Comparison of ENCODE assay signal across 18 mouse cellular contexts in the genomic region with DNA sequence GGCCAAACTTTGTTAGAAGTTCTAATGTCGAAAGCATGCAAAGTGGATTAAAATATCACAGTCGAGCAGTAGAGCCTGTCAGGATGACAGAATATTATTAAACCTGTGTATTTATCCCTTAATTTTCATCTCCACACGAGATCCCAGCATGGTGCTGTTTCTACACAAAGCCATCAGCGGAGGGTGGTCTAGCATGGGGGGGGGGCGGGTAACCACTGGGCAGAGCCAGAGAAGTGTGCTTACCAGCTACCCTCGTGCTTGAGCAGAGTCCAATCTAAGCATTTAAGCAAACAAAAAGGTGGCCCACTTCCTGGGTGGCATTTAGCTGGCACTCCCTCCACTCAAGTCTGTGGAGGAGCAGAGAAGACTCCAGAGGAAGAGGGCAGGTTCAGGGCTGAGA.
DNase-seq lines count a peak whose midpoint lies in the region; ATAC-seq and TF ChIP-seq lines count a peak whose summit lies in the region.
"Had no signal": no experiment of that assay in that cellular context is flagged by ENCODE, and none has a peak within 500 bp of the region (broad histone marks: within the 10 kb centered on the region; RNA-seq: fewer than 3 reads in every experiment).

No protein-coding gene starts in this region.

- no peak for TF ChIP-seq CTCF in kidney, adult 2 months (conservative IDR thresholded peaks at IDR 0.05; ENCODE audit: insufficient read depth, insufficient read length, low read depth, low read length)
- TF ChIP-seq CTCF in hindbrain, postnatal 0 days (IDR thresholded peaks at IDR 0.05; ENCODE audit: low read depth): no peak

- no peaks in the 10 kb centered on the region for H3K36me3 ChIP-seq in kidney, adult 2 months (ENCODE audit: control insufficient read depth, insufficient read depth, low read length)
- no peaks in the 10 kb centered on the region for H3K36me3 ChIP-seq in kidney, embryonic 16.5 days (ENCODE audit: insufficient read depth, low read length)
- no peaks in the 10 kb centered on the region for H3K36me3 ChIP-seq in forebrain, embryonic 14.5 days (ENCODE audit: control insufficient read depth, insufficient read depth, low read length)
- H3K36me3 ChIP-seq in hindbrain, postnatal 0 days (ENCODE audit: insufficient read depth, low read length): no peaks in the 10 kb centered on the region
- H3K36me3 ChIP-seq in neural tube, embryonic 14.5 days (ENCODE audit: control insufficient read depth, insufficient read depth, low read length): no peaks in the 10 kb centered on the region
- no peaks in the 10 kb centered on the region for H3K36me3 ChIP-seq in heart, embryonic 12.5 days
- H3K36me3 ChIP-seq: heart, embryonic 13.5 days; kidney, embryonic 15.5 days; limb, embryonic 13.5 days; liver, embryonic 13.5 days had no signal

- no peak for ATAC-seq in kidney, embryonic 16.5 days (ENCODE audit: low FRiP score, low TSS enrichment)
- 0 out of 2 replicates have a peak, but pooled peaks have one; percentile 52 for ATAC-seq in forebrain, embryonic 14.5 days
- no peak for ATAC-seq in hindbrain, postnatal 0 days
- peak; percentile 62; the same call in 1 of the 2 replicates for ATAC-seq in neural tube, embryonic 14.5 days (ENCODE audit: low read depth)
- no peak for ATAC-seq in heart, embryonic 12.5 days (ENCODE audit: insufficient number of reproducible peaks, low FRiP score)

- TF ChIP-seq POLR2A in kidney, adult 2 months (IDR thresholded peaks at IDR 0.05; ENCODE audit: low read depth, low read length): no peak

- DNase-seq in kidney, adult 2 months: peak; percentile 35
- DNase-seq in forebrain, embryonic 14.5 days (ENCODE audit: low spot score): peak; percentile 13
- no peak for DNase-seq in hindbrain, postnatal 0 days (ENCODE audit: low spot score)
- DNase-seq in cerebellum, adult 9-11 months: no peak
- no peak for DNase-seq in cerebellum, postnatal 25 days
- DNase-seq: adrenal gland, adult 2 months; B cell, adult 2 months; liver, embryonic 13.5 days; lung, embryonic 14.5 days; lung, postnatal 36 days; right cerebral cortex, adult 18-20 months; thymus, postnatal 25 days had no signal

- H3K4me2 ChIP-seq in kidney, embryonic 16.5 days (replicated peaks; ENCODE audit: low read depth, low read length): no peak overlapping the region
- no peak overlapping the region for H3K4me2 ChIP-seq in forebrain, embryonic 14.5 days (ENCODE audit: low read length)
- H3K4me2 ChIP-seq in hindbrain, postnatal 0 days (ENCODE audit: low read depth, low read length): peak overlapping the region; percentile 37
- H3K4me2 ChIP-seq in neural tube, embryonic 14.5 days (ENCODE audit: low read depth, low read length): no peak overlapping the region
- H3K4me2 ChIP-seq in heart, embryonic 12.5 days: no peak overlapping the region
- H3K4me2 ChIP-seq: heart, embryonic 13.5 days; limb, embryonic 13.5 days; liver, embryonic 13.5 days; lung, embryonic 14.5 days had no signal

- peaks cover 30% of the 10 kb centered on the region for H3K4me1 ChIP-seq in kidney, adult 2 months (ENCODE audit: control insufficient read depth, insufficient read depth, low read length)
- H3K4me1 ChIP-seq in kidney, embryonic 16.5 days (ENCODE audit: insufficient read depth, low read length): peaks cover 18% of the 10 kb centered on the region; the same call in 1 of the 2 replicates
- 0 out of 2 replicates have a peak, but pooled peaks cover 4% of the 10 kb centered on the region for H3K4me1 ChIP-seq in forebrain, embryonic 14.5 days (ENCODE audit: control insufficient read depth, insufficient read depth, low read length)
- H3K4me1 ChIP-seq in hindbrain, postnatal 0 days (ENCODE audit: insufficient read depth, low read length): peaks cover 7% of the 10 kb centered on the region; the same call in 1 of the 2 replicates
- H3K4me1 ChIP-seq in neural tube, embryonic 14.5 days (ENCODE audit: control insufficient read depth, insufficient read depth, low read length): no peaks in the 10 kb centered on the region
- no peaks in the 10 kb centered on the region for H3K4me1 ChIP-seq in heart, embryonic 12.5 days (replicated peaks)
- H3K4me1 ChIP-seq: heart, embryonic 13.5 days; limb, embryonic 13.5 days; liver, embryonic 13.5 days had no signal

- H3K4me3 ChIP-seq in kidney, adult 2 months (ENCODE audit: insufficient read depth, low read depth, low read length): no peak overlapping the region
- no peak overlapping the region for H3K4me3 ChIP-seq in kidney, embryonic 16.5 days (ENCODE audit: low read length)
- H3K4me3 ChIP-seq in forebrain, embryonic 14.5 days (ENCODE audit: low read depth, low read length): no peak overlapping the region
- no peak overlapping the region for H3K4me3 ChIP-seq in hindbrain, postnatal 0 days (ENCODE audit: low read length)
- H3K4me3 ChIP-seq in neural tube, embryonic 14.5 days (ENCODE audit: low read depth, low read length): no peak overlapping the region
- H3K4me3 ChIP-seq in heart, embryonic 12.5 days: no peak overlapping the region
- H3K4me3 ChIP-seq: heart, embryonic 13.5 days; kidney, embryonic 15.5 days; limb, embryonic 13.5 days; liver, embryonic 13.5 days had no signal

- H3K9me3 ChIP-seq in kidney, embryonic 16.5 days (ENCODE audit: low read length): 0 out of 2 replicates have a peak, but pooled peaks cover 3% of the 10 kb centered on the region
- H3K9me3 ChIP-seq in forebrain, embryonic 14.5 days (replicated peaks; ENCODE audit: control insufficient read depth, low read length): no peaks in the 10 kb centered on the region
- no peaks in the 10 kb centered on the region for H3K9me3 ChIP-seq in hindbrain, postnatal 0 days (ENCODE audit: low read length)
- no peaks in the 10 kb centered on the region for H3K9me3 ChIP-seq in neural tube, embryonic 14.5 days (ENCODE audit: control insufficient read depth, low read length)
- H3K9me3 ChIP-seq in heart, embryonic 12.5 days (replicated peaks): no peaks in the 10 kb centered on the region
- H3K9me3 ChIP-seq: heart, embryonic 13.5 days; kidney, embryonic 15.5 days; limb, embryonic 13.5 days had no signal

- 35% methylated on average over 6 of the region's 6 CpGs for WGBS in kidney, adult 2 months
- WGBS in kidney, embryonic 16.5 days: 56% methylated on average over 6 of the region's 6 CpGs
- 23% methylated on average over 6 of the region's 6 CpGs for WGBS in forebrain, embryonic 14.5 days
- 19% methylated on average over 6 of the region's 6 CpGs for WGBS in hindbrain, postnatal 0 days
- WGBS in neural tube, embryonic 14.5 days: 49% methylated on average over 6 of the region's 6 CpGs
- WGBS in heart, embryonic 12.5 days: 54% methylated on average over 6 of the region's 6 CpGs

- H3K27me3 ChIP-seq in kidney, adult 2 months (replicated peaks; ENCODE audit: control insufficient read depth, insufficient read depth, low read length): no peaks in the 10 kb centered on the region
- H3K27me3 ChIP-seq in kidney, embryonic 16.5 days (ENCODE audit: insufficient read depth, low read length): no peaks in the 10 kb centered on the region
- no peaks in the 10 kb centered on the region for H3K27me3 ChIP-seq in forebrain, embryonic 14.5 days (replicated peaks; ENCODE audit: control insufficient read depth, insufficient read depth, low read length)
- no peaks in the 10 kb centered on the region for H3K27me3 ChIP-seq in hindbrain, postnatal 0 days (ENCODE audit: insufficient read depth, low read length)
- H3K27me3 ChIP-seq in neural tube, embryonic 14.5 days (ENCODE audit: control insufficient read depth, insufficient read depth, low read length): no peaks in the 10 kb centered on the region
- no peaks in the 10 kb centered on the region for H3K27me3 ChIP-seq in heart, embryonic 12.5 days (replicated peaks)
- H3K27me3 ChIP-seq: heart, embryonic 13.5 days; kidney, embryonic 15.5 days; limb, embryonic 13.5 days; liver, embryonic 13.5 days had no signal

- no peak overlapping the region for H3K27ac ChIP-seq in kidney, adult 2 months (ENCODE audit: insufficient read depth, low read depth, low read length)
- H3K27ac ChIP-seq in kidney, embryonic 16.5 days (ENCODE audit: low read length): no peak overlapping the region
- H3K27ac ChIP-seq in forebrain, embryonic 14.5 days (ENCODE audit: low read depth, low read length): no peak overlapping the region
- H3K27ac ChIP-seq in hindbrain, postnatal 0 days: no peak overlapping the region
- H3K27ac ChIP-seq in neural tube, embryonic 14.5 days (ENCODE audit: low read depth, low read length): no peak overlapping the region
- no peak overlapping the region for H3K27ac ChIP-seq in heart, embryonic 12.5 days (ENCODE audit: poor library complexity, severe bottlenecking)
- H3K27ac ChIP-seq: heart, embryonic 13.5 days; kidney, embryonic 15.5 days; limb, embryonic 13.5 days; liver, embryonic 13.5 days had no signal

- H3K9ac ChIP-seq in kidney, embryonic 16.5 days (replicated peaks; ENCODE audit: low read length): no peak overlapping the region
- H3K9ac ChIP-seq in forebrain, embryonic 14.5 days (ENCODE audit: low read length): no peak overlapping the region
- H3K9ac ChIP-seq in hindbrain, postnatal 0 days (replicated peaks; ENCODE audit: low read length): no peak overlapping the region
- H3K9ac ChIP-seq in neural tube, embryonic 14.5 days (replicated peaks; ENCODE audit: low read depth, low read length): no peak overlapping the region
- no peak overlapping the region for H3K9ac ChIP-seq in heart, embryonic 12.5 days
- H3K9ac ChIP-seq: heart, embryonic 13.5 days; kidney, embryonic 15.5 days; limb, embryonic 13.5 days; liver, embryonic 13.5 days; lung, embryonic 14.5 days had no signal

Comparison
In these comparisons a context has a peak if more than half of its experiments do, and no peak if none do; other contexts are left out.
1. DNase-seq: peak in kidney, adult 2 months (single experiment) and forebrain, embryonic 14.5 days (single experiment); none in hindbrain, postnatal 0 days (single experiment), cerebellum, adult 9-11 months (single experiment) and cerebellum, postnatal 25 days (0 of 2).
2. ATAC-seq: peak in forebrain, embryonic 14.5 days (single experiment) and neural tube, embryonic 14.5 days (single experiment); none in kidney, embryonic 16.5 days (single experiment), hindbrain, postnatal 0 days (single experiment) and heart, embryonic 12.5 days (single experiment).